Mouse (Mus musculus): ENCODE measurements around the gene Cdhr5. TPM values are rescaled to one million over a fixed set of nuclear protein-coding genes. Genes with fewer than 3 reads are reported as not detected.

Cdhr5 gene
- polyA plus RNA-seq, 1 experiment: 2.7 TPM

DNA sequence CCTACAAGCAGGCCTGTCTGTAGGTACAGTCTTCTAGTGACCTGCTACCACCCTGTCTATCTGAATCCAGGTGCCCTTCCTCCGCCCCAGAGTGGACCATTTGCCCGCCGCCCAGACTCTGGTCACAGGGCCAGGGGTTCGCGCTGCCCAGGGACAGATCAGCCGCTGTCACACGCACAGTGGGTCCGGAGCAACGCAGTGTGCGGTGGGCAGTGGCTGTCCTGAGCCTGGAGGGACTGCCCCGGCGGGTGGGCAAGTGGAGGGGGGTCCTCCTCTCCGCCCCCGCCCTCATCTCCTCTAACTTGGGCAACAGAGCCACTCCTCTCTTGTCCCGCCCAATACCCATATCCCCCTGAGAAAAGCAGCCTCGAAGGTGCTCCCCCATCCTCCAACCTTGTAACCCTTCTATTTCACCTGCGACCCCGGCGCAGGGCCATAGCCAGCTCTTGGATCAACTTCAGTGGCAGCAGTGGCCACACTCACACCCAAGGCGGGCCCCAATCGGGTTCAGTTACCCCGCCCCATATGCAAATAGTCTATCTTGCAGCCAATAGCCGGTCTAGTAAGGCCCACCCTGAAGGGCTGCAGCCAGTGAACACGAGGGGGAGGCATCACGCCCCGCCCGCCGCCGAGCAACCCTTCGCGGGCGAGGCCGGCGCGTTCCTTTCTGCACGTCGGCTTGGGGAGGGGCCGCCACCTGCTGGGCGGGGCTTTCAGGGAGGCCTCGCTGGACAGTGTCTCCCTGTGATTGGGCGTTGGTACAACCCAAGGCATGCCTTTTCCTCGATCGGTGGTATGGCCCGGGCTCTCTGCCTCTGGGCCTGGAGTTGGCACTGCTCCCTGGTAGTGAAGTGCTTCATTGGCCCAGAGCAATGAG lies 55.1 kb downstream of the Cdhr5 start:
- Histone ChIP-seq H3K27me3 (ENCODE audit: control insufficient read depth, insufficient read depth, low read length) (no peaks in the 10 kb centered on the region), H3K27ac (ENCODE audit: control insufficient read depth, insufficient read depth, low read length) (no peak overlapping the region), H3K4me3 (ENCODE audit: control insufficient read depth, insufficient read depth, low read length) (peak overlapping the region; percentile 24), H3K36me3 (ENCODE audit: control insufficient read depth, insufficient read depth, low read length) (no peaks in the 10 kb centered on the region), H3K4me1 (replicated peaks; ENCODE audit: control insufficient read depth, insufficient read depth, low read length) (peaks cover 16% of the 10 kb centered on the region)
- 26% methylated on average over 44 of the region's 44 CpGs for WGBS
- no peak for TF ChIP-seq POLR2A (IDR thresholded peaks at IDR 0.05; ENCODE audit: control insufficient read depth, extremely low read depth, insufficient read depth, low read length, poor library complexity)
- peak; percentile 54; the same call in 1 of the 2 replicates for TF ChIP-seq CTCF (IDR thresholded peaks at IDR 0.05; ENCODE audit: borderline replicate concordance, control insufficient read depth, extremely low read depth, insufficient read depth, low read length, poor library complexity)
- DNase-seq: peak; percentile 90

DNA sequence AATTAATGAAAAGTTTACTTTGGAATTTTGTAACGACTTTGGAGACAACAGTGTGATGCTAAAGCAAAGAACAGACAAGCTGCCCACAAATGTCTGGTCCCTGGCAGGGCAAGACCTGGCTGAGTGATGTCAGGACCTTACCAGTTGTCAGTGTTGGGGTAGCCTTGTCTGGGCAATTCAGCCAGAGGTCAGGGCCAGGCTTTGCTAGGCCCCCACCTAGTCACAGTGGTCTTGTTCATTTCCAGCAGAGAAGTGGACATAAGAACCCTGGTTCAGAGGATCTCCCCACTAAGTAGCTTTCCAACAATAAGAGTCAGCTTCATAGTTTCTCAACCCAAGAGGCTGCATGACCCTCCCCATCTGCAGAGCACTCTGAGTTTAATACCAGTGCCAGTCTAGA lies 56.2 kb downstream of the Cdhr5 start:
- TF ChIP-seq CTCF (IDR thresholded peaks at IDR 0.05; ENCODE audit: borderline replicate concordance, control insufficient read depth, extremely low read depth, insufficient read depth, low read length, poor library complexity) (no peak), POLR2A (IDR thresholded peaks at IDR 0.05; ENCODE audit: control insufficient read depth, extremely low read depth, insufficient read depth, low read length, poor library complexity) (no peak)
- peaks cover 20% of the 10 kb centered on the region for H3K4me1 ChIP-seq (replicated peaks; ENCODE audit: control insufficient read depth, insufficient read depth, low read length)
- 86% methylated on average over 1 of the region's 1 CpGs for WGBS
- no peak overlapping the region for H3K27ac ChIP-seq (ENCODE audit: control insufficient read depth, insufficient read depth, low read length)
- no peaks in the 10 kb centered on the region for H3K36me3 ChIP-seq (ENCODE audit: control insufficient read depth, insufficient read depth, low read length)
- no peak overlapping the region for H3K4me3 ChIP-seq (ENCODE audit: control insufficient read depth, insufficient read depth, low read length)
- no peaks in the 10 kb centered on the region for H3K27me3 ChIP-seq (ENCODE audit: control insufficient read depth, insufficient read depth, low read length)
- no peak for DNase-seq

DNA sequence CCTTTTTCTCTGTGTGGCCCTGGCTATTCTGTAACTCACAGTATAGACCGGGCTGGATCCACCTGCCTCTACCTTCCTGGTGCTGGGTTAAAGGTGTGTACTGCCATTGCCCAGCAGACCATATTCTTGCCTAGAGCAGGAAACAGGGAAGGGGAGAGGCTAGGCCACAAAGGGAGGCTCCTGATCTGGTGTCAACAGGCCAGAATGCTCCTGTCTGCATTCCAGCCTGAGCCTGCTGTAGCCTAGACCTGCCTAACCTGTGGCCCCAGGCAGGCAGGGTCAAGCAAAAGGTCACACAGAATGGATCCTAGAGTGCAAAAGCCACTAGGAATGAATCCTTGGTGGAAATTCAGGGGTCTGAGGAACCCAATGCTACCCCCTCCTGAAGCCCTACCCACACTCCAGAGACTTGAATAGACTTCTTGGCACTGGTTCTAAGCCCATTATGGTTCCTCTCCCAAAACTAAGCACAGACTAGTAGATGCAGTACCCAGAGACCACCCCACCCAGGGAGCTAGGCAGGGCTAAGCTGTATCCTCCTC lies 57.0 kb downstream of the Cdhr5 start:
- no peak for DNase-seq
- no peaks in the 10 kb centered on the region for H3K27me3 ChIP-seq (ENCODE audit: control insufficient read depth, insufficient read depth, low read length)
- 93% methylated on average over 1 of the region's 1 CpGs for WGBS
- H3K4me1 ChIP-seq (replicated peaks; ENCODE audit: control insufficient read depth, insufficient read depth, low read length): peaks cover 25% of the 10 kb centered on the region
- no peak overlapping the region for H3K27ac ChIP-seq (ENCODE audit: control insufficient read depth, insufficient read depth, low read length)
- no peak for TF ChIP-seq CTCF (IDR thresholded peaks at IDR 0.05; ENCODE audit: borderline replicate concordance, control insufficient read depth, extremely low read depth, insufficient read depth, low read length, poor library complexity)
- TF ChIP-seq POLR2A (IDR thresholded peaks at IDR 0.05; ENCODE audit: control insufficient read depth, extremely low read depth, insufficient read depth, low read length, poor library complexity): no peak
- H3K4me3 ChIP-seq (ENCODE audit: control insufficient read depth, insufficient read depth, low read length): no peak overlapping the region
- no peaks in the 10 kb centered on the region for H3K36me3 ChIP-seq (ENCODE audit: control insufficient read depth, insufficient read depth, low read length)

Other genes starting within 250 kb of the Cdhr5 start
- gene Gm17387, start 247.7 kb downstream of the Cdhr5 start, polyA plus RNA-seq (2012; rRNA removed): not detected in 2 replicates
- 1.4 and 1.6 TPM in 2 replicates for gene B4galnt4, start 215.7 kb downstream of the Cdhr5 start, polyA plus RNA-seq (2012; rRNA removed)
- 46.8 and 49.9 TPM in 2 replicates for gene Pkp3, start 198.6 kb downstream of the Cdhr5 start, polyA plus RNA-seq (2012; rRNA removed)
- 62.4 and 67.3 TPM in 2 replicates for gene Sigirr, start 176.2 kb downstream of the Cdhr5 start, polyA plus RNA-seq (2012; rRNA removed)
- 1.5 and 2.9 TPM in 2 replicates for gene Ano9, start 159.0 kb downstream of the Cdhr5 start, polyA plus RNA-seq (2012; rRNA removed)
- gene Ptdss2, start 154.4 kb downstream of the Cdhr5 start, polyA plus RNA-seq (2012; rRNA removed): 29.9 and 33.8 TPM in 2 replicates
- 59.0 and 75.9 TPM in 2 replicates for gene Rnh1, start 103.9 kb downstream of the Cdhr5 start, polyA plus RNA-seq (2012; rRNA removed)
- gene Hras, start 82.8 kb downstream of the Cdhr5 start, polyA plus RNA-seq (2012; rRNA removed): 65.6 and 77.9 TPM in 2 replicates
- gene Lrrc56, start 82.6 kb downstream of the Cdhr5 start, polyA plus RNA-seq (2012; rRNA removed): 7.1 and 7.4 TPM in 2 replicates
- 4.6 and 5.5 TPM in 2 replicates for gene Lmntd2, start 62.7 kb downstream of the Cdhr5 start, polyA plus RNA-seq (2012; rRNA removed)
- 29.8 TPM in 2 replicates for gene Rassf7, start 60.9 kb downstream of the Cdhr5 start, polyA plus RNA-seq (2012; rRNA removed)
- gene Phrf1, start 48.0 kb downstream of the Cdhr5 start, polyA plus RNA-seq (2012; rRNA removed): 64.1 and 80.2 TPM in 2 replicates
- gene Irf7, start 10.3 kb downstream of the Cdhr5 start, polyA plus RNA-seq (2012; rRNA removed): 219 and 278 TPM in 2 replicates
- 10.3 and 10.6 TPM in 2 replicates for gene Sct, start 2.3 kb upstream of the Cdhr5 start, polyA plus RNA-seq (2012; rRNA removed)
- 0.18 and 0.47 TPM in 2 replicates for gene Drd4, start 15.2 kb upstream of the Cdhr5 start, polyA plus RNA-seq (2012; rRNA removed)
- 34.9 and 40.2 TPM in 2 replicates for gene Deaf1, start 50.9 kb upstream of the Cdhr5 start, polyA plus RNA-seq (2012; rRNA removed)
- 78.1 and 81.8 TPM in 2 replicates for gene Tmem80, start 51.0 kb upstream of the Cdhr5 start, polyA plus RNA-seq (2012; rRNA removed)
- 20.2 and 25.4 TPM in 2 replicates for gene Eps8l2, start 62.1 kb upstream of the Cdhr5 start, polyA plus RNA-seq (2012; rRNA removed)
- gene Taldo1, start 115.4 kb upstream of the Cdhr5 start, polyA plus RNA-seq (2012; rRNA removed): 216 and 235 TPM in 2 replicates
- 98.1 and 104 TPM in 2 replicates for gene Gatd1, start 137.3 kb upstream of the Cdhr5 start, polyA plus RNA-seq (2012; rRNA removed)
- gene Cend1, start 152.7 kb upstream of the Cdhr5 start, polyA plus RNA-seq (2012; rRNA removed): 0.43 and 0.63 TPM in 2 replicates
- 114 and 128 TPM in 2 replicates for gene Slc25a22, start 161.1 kb upstream of the Cdhr5 start, polyA plus RNA-seq (2012; rRNA removed)
- 109 and 133 TPM in 2 replicates for gene Pidd1, start 167.2 kb upstream of the Cdhr5 start, polyA plus RNA-seq (2012; rRNA removed)
- 674 and 750 TPM in 2 replicates for gene Rplp2, start 170.6 kb upstream of the Cdhr5 start, polyA plus RNA-seq (2012; rRNA removed)
- 256 and 296 TPM in 2 replicates for gene Pnpla2, start 178.4 kb upstream of the Cdhr5 start, polyA plus RNA-seq (2012; rRNA removed)
- gene Cracr2b, start 184.3 kb upstream of the Cdhr5 start, polyA plus RNA-seq (2012; rRNA removed): 10.0 and 14.9 TPM in 2 replicates
- 132 and 186 TPM in 2 replicates for gene Cd151, start 190.6 kb upstream of the Cdhr5 start, polyA plus RNA-seq (2012; rRNA removed)
- 31.1 and 39.3 TPM in 2 replicates for gene Polr2l, start 198.3 kb upstream of the Cdhr5 start, polyA plus RNA-seq (2012; rRNA removed)
- gene Tspan4, start 198.5 kb upstream of the Cdhr5 start, polyA plus RNA-seq (2012; rRNA removed): 36.9 and 45.1 TPM in 2 replicates

Measured in thymus, adult 2 months (tissue).